Mouse (Mus musculus) heart, adult 2 months (tissue): ENCODE measurements around the gene Usp25.

Experiments used
- CTCF ChIP-seq: fragments of 200-600 bp; IDR thresholded peaks from 2 replicates; pipeline ENCODE4 v1.8.1; 2022; ENCODE audit warnings: antibody characterized with exemption, mild to moderate bottlenecking, moderate library complexity
- POLR2A ChIP-seq: fragments of 200-500 bp; IDR thresholded peaks from 2 replicates; pipeline ENCODE4 v1.6.1; 2011; ENCODE audit warnings: mild to moderate bottlenecking, low read depth, low read length, control low read depth; ENCODE audit not compliant: insufficient read depth

- TF ChIP-seq CTCF (no peak), POLR2A (no peak)
Measured at GRCm38 (mm10) chr16:77026933-77027332, 13.4 kb downstream of the Usp25 start.
